Mouse (Mus musculus) right cerebral cortex, postnatal 25 days (tissue): ENCODE measurements around the gene Cmss1.
A peak's percentile ranks its signal among the peaks of the same experiment; 100 is the strongest.
"Not testable (repeated sequence)": the region's sequence is repeated elsewhere in the genome, so short reads cannot be mapped to it uniquely, and the experiment has no call there.

Experiments
- DNase-seq: peaks from one replicate; pipeline ENCODE4 v3.0.0; 2022

Gene Cmss1

GRCm38 (mm10) chr16:57423001-57423800 lies 183.5 kb downstream of the Cmss1 start:
- no peak for DNase-seq

- DNase-seq: no peak
These were observed 184.8 kb downstream of the Cmss1 start for GRCm38 (mm10) chr16:57421680-57422417.

GRCm38 (mm10) chr16:57420773-57421556 lies 185.7 kb downstream of the Cmss1 start:
- no peak for DNase-seq

- no peak for DNase-seq
These were observed 186.8 kb downstream of the Cmss1 start for GRCm38 (mm10) chr16:57419881-57420280.

GRCm38 (mm10) chr16:57419332-57419731 lies 187.3 kb downstream of the Cmss1 start:
- no peak for DNase-seq

GRCm38 (mm10) chr16:57417955-57418354 lies 188.7 kb downstream of the Cmss1 start:
- no peak for DNase-seq

- DNase-seq: no peak
These were observed 189.6 kb downstream of the Cmss1 start for GRCm38 (mm10) chr16:57417017-57417416.

GRCm38 (mm10) chr16:57416049-57416448 lies 190.6 kb downstream of the Cmss1 start:
- no peak for DNase-seq

- no peak for DNase-seq
These were observed 193.9 kb downstream of the Cmss1 start for GRCm38 (mm10) chr16:57412766-57413165.

- no peak for DNase-seq
These were observed 202.8 kb downstream of the Cmss1 start for GRCm38 (mm10) chr16:57403825-57404224.

GRCm38 (mm10) chr16:57402910-57403309 lies 203.8 kb downstream of the Cmss1 start:
- DNase-seq: no peak

GRCm38 (mm10) chr16:57401702-57402101 lies 205.0 kb downstream of the Cmss1 start:
- no peak for DNase-seq

GRCm38 (mm10) chr16:57399566-57399965 lies 207.1 kb downstream of the Cmss1 start:
- DNase-seq: no peak

GRCm38 (mm10) chr16:57398387-57399214 lies 208.1 kb downstream of the Cmss1 start:
- peak; percentile 48 for DNase-seq

- DNase-seq: no peak
These were observed 208.8 kb downstream of the Cmss1 start for GRCm38 (mm10) chr16:57397845-57398244.

GRCm38 (mm10) chr16:57396249-57396648 lies 210.4 kb downstream of the Cmss1 start:
- DNase-seq: no peak

- DNase-seq: peak; percentile 14
These were observed 213.5 kb downstream of the Cmss1 start for GRCm38 (mm10) chr16:57393161-57393560.

- no peak for DNase-seq
These were observed 214.2 kb downstream of the Cmss1 start for GRCm38 (mm10) chr16:57392461-57392860.

GRCm38 (mm10) chr16:57391171-57391570 lies 215.5 kb downstream of the Cmss1 start:
- not testable (repeated sequence) for DNase-seq

GRCm38 (mm10) chr16:57389566-57390251 lies 217.0 kb downstream of the Cmss1 start:
- peak; percentile 69 for DNase-seq

- DNase-seq: no peak
These were observed 222.4 kb downstream of the Cmss1 start for GRCm38 (mm10) chr16:57384274-57384673.
